Mouse (Mus musculus): ENCODE results near the gene Cxcr4. TPM values are rescaled to one million over a fixed set of nuclear protein-coding genes. Genes with fewer than 3 reads are reported as not detected.

The Cxcr4 gene
- polyA plus RNA-seq, 1 experiment: 22.4 TPM

GRCm38 (mm10) chr1:128590816-128591720 lies 1.0 kb downstream of the Cxcr4 start:
- Histone ChIP-seq H3K27me3 (replicated peaks; ENCODE audit: control insufficient read depth, insufficient read depth, low read length) (no peaks in the 10 kb centered on the region), H3K4me3 (ENCODE audit: insufficient read depth, low read depth, low read length) (peak overlapping the region; percentile 66), H3K36me3 (ENCODE audit: control insufficient read depth, insufficient read depth, low read length) (no peaks in the 10 kb centered on the region), H3K4me1 (ENCODE audit: control insufficient read depth, insufficient read depth, low read length) (no peaks in the 10 kb centered on the region), H3K27ac (ENCODE audit: insufficient read depth, low read depth, low read length) (no peak overlapping the region)
- peak; percentile 28 for DNase-seq
- under 1% methylated on average over 63 of the region's 63 CpGs for WGBS
- TF ChIP-seq POLR2A (IDR thresholded peaks at IDR 0.05; ENCODE audit: low read depth, low read length) (no peak), CTCF (conservative IDR thresholded peaks at IDR 0.05; ENCODE audit: insufficient read depth, insufficient read length, low read depth, low read length) (no peak)

- no peaks in the 10 kb centered on the region for H3K36me3 ChIP-seq (ENCODE audit: control insufficient read depth, insufficient read depth, low read length)
- 24% methylated on average over 6 of the region's 6 CpGs for WGBS
- no peak for DNase-seq
- no peak overlapping the region for H3K4me3 ChIP-seq (ENCODE audit: insufficient read depth, low read depth, low read length)
- no peaks in the 10 kb centered on the region for H3K27me3 ChIP-seq (replicated peaks; ENCODE audit: control insufficient read depth, insufficient read depth, low read length)
- no peak overlapping the region for H3K27ac ChIP-seq (ENCODE audit: insufficient read depth, low read depth, low read length)
- TF ChIP-seq CTCF (conservative IDR thresholded peaks at IDR 0.05; ENCODE audit: insufficient read depth, insufficient read length, low read depth, low read length) (no peak), POLR2A (IDR thresholded peaks at IDR 0.05; ENCODE audit: low read depth, low read length) (no peak)
- H3K4me1 ChIP-seq (ENCODE audit: control insufficient read depth, insufficient read depth, low read length): no peaks in the 10 kb centered on the region
These were observed 2.1 kb downstream of the Cxcr4 start for GRCm38 (mm10) chr1:128590011-128590410.

GRCm38 (mm10) chr1:128589488-128589887 lies 2.6 kb downstream of the Cxcr4 start:
- TF ChIP-seq POLR2A (IDR thresholded peaks at IDR 0.05; ENCODE audit: low read depth, low read length) (no peak), CTCF (conservative IDR thresholded peaks at IDR 0.05; ENCODE audit: insufficient read depth, insufficient read length, low read depth, low read length) (no peak)
- WGBS: 82% methylated on average over 9 of the region's 9 CpGs
- H3K4me1 ChIP-seq (ENCODE audit: control insufficient read depth, insufficient read depth, low read length): no peaks in the 10 kb centered on the region
- H3K36me3 ChIP-seq (ENCODE audit: control insufficient read depth, insufficient read depth, low read length): no peaks in the 10 kb centered on the region
- no peaks in the 10 kb centered on the region for H3K27me3 ChIP-seq (replicated peaks; ENCODE audit: control insufficient read depth, insufficient read depth, low read length)
- no peak for DNase-seq
- H3K27ac ChIP-seq (ENCODE audit: insufficient read depth, low read depth, low read length): no peak overlapping the region
- H3K4me3 ChIP-seq (ENCODE audit: insufficient read depth, low read depth, low read length): no peak overlapping the region

- 66% methylated on average over 2 of the region's 2 CpGs for WGBS
- Histone ChIP-seq H3K27ac (ENCODE audit: insufficient read depth, low read depth, low read length) (no peak overlapping the region), H3K4me1 (ENCODE audit: control insufficient read depth, insufficient read depth, low read length) (no peaks in the 10 kb centered on the region), H3K36me3 (ENCODE audit: control insufficient read depth, insufficient read depth, low read length) (no peaks in the 10 kb centered on the region), H3K27me3 (replicated peaks; ENCODE audit: control insufficient read depth, insufficient read depth, low read length) (no peaks in the 10 kb centered on the region), H3K4me3 (ENCODE audit: insufficient read depth, low read depth, low read length) (no peak overlapping the region)
- DNase-seq: no peak
- TF ChIP-seq POLR2A (IDR thresholded peaks at IDR 0.05; ENCODE audit: low read depth, low read length): no peak
- no peak for TF ChIP-seq CTCF (conservative IDR thresholded peaks at IDR 0.05; ENCODE audit: insufficient read depth, insufficient read length, low read depth, low read length)
These were observed 3.8 kb downstream of the Cxcr4 start for GRCm38 (mm10) chr1:128588337-128588736.

GRCm38 (mm10) chr1:128586928-128587780 lies 4.9 kb downstream of the Cxcr4 start:
- WGBS: 81% methylated on average over 8 of the region's 8 CpGs
- DNase-seq: no peak

GRCm38 (mm10) chr1:128586162-128586927 lies 5.7 kb downstream of the Cxcr4 start:
- Histone ChIP-seq H3K4me1 (ENCODE audit: control insufficient read depth, insufficient read depth, low read length) (no peaks in the 10 kb centered on the region), H3K27ac (ENCODE audit: insufficient read depth, low read depth, low read length) (no peak overlapping the region), H3K36me3 (ENCODE audit: control insufficient read depth, insufficient read depth, low read length) (no peaks in the 10 kb centered on the region), H3K4me3 (ENCODE audit: insufficient read depth, low read depth, low read length) (no peak overlapping the region), H3K27me3 (replicated peaks; ENCODE audit: control insufficient read depth, insufficient read depth, low read length) (no peaks in the 10 kb centered on the region)
- TF ChIP-seq CTCF (conservative IDR thresholded peaks at IDR 0.05; ENCODE audit: insufficient read depth, insufficient read length, low read depth, low read length): no peak
- no peak for TF ChIP-seq POLR2A (IDR thresholded peaks at IDR 0.05; ENCODE audit: low read depth, low read length)
- WGBS: 92% methylated on average over 8 of the region's 8 CpGs
- DNase-seq: no peak

More at GRCm38 (mm10) chr1:128586928-128587780, 4.9 kb downstream of the Cxcr4 start:
- Histone ChIP-seq H3K4me1 (ENCODE audit: control insufficient read depth, insufficient read depth, low read length) (no peaks in the 10 kb centered on the region), H3K36me3 (ENCODE audit: control insufficient read depth, insufficient read depth, low read length) (no peaks in the 10 kb centered on the region), H3K27me3 (replicated peaks; ENCODE audit: control insufficient read depth, insufficient read depth, low read length) (no peaks in the 10 kb centered on the region), H3K4me3 (ENCODE audit: insufficient read depth, low read depth, low read length) (no peak overlapping the region), H3K27ac (ENCODE audit: insufficient read depth, low read depth, low read length) (no peak overlapping the region)
- TF ChIP-seq CTCF (conservative IDR thresholded peaks at IDR 0.05; ENCODE audit: insufficient read depth, insufficient read length, low read depth, low read length): no peak
- TF ChIP-seq POLR2A (IDR thresholded peaks at IDR 0.05; ENCODE audit: low read depth, low read length): no peak

Data from kidney, adult 2 months (tissue).